Mouse (Mus musculus): ENCODE data around the gene Ssu72. TPM values are rescaled to one million over a fixed set of nuclear protein-coding genes. Genes with fewer than 3 reads are reported as not detected.
A peak's percentile ranks its signal among the peaks of the same experiment; 100 is the strongest.

Ssu72 gene
- total and polyA plus RNA-seq, 3 experiments, result 160 to 245 (median 169) TPM

GRCm38 (mm10) chr4:155708582-155708981 is 4.0 kb downstream of the Ssu72 start:
- no peaks in the 10 kb centered on the region for H3K9me3 ChIP-seq (replicated peaks; ENCODE audit: low read length)
- no peak overlapping the region for H3K4me3 ChIP-seq (replicated peaks in 1 of 3; ENCODE audit: low read depth in 2 of 3, low read length in 2 of 3, poor library complexity in 1 of 3)
- no peak overlapping the region for H3K9ac ChIP-seq (ENCODE audit: insufficient read depth, low read depth)
- H3K36me3 ChIP-seq (replicated peaks in 1 of 2; ENCODE audit: control insufficient read depth in 1 of 2, insufficient read depth in 1 of 2, low read length in 1 of 2), result peaks cover 3 to 45% of the 10 kb centered on the region in 2 experiments
- no peak for DNase-seq (ENCODE audit: extremely low read depth)
- peaks cover 75% of the 10 kb centered on the region for H3K79me2 ChIP-seq (replicated peaks; ENCODE audit: control insufficient read depth, extremely low read depth, insufficient read depth, poor library complexity, severe bottlenecking)
- TF ChIP-seq ZKSCAN1 (IDR thresholded peaks at IDR 0.05; ENCODE audit: borderline replicate concordance, low read depth, low read length), result no peak
- peak; percentile 12; the same call in 1 of the 2 replicates for TF ChIP-seq ELF1 (IDR thresholded peaks at IDR 0.05; ENCODE audit: low read depth, low read length)
- TF ChIP-seq RAD21 (IDR thresholded peaks at IDR 0.05; ENCODE audit: low read depth, low read length), result no peak
- no peak for TF ChIP-seq RCOR1 (conservative IDR thresholded peaks at IDR 0.05; ENCODE audit: low read depth, low read length)
- no peak overlapping the region for H3K27ac ChIP-seq (ENCODE audit: insufficient read depth, low read depth)
- no peaks in the 10 kb centered on the region for H3K27me3 ChIP-seq (replicated peaks)
- H3K4me2 ChIP-seq (ENCODE audit: insufficient read depth, low read depth, poor library complexity, severe bottlenecking), result peak overlapping the region; percentile 67
- in situ Hi-C loops (cut with MboI; ENCODE audit: low pct_ligation_motif_present, low pct_unique_long_range_greater_than_20kb, low sequenced_read_pairs) (no loop called here), dilution Hi-C loops (cut with MboI; ENCODE audit: extremely low pct_ligation_motif_present, extremely low pct_unique_long_range_greater_than_20kb, low sequenced_read_pairs) (no loop called here)
- H3K4me1 ChIP-seq (ENCODE audit: control insufficient read depth in 1 of 2, insufficient read depth in 2 of 2), result peaks cover 10 to 52% of the 10 kb centered on the region in 2 experiments; a peak in 3 of 4 replicates

- no peak for TF ChIP-seq RCOR1 (conservative IDR thresholded peaks at IDR 0.05; ENCODE audit: low read depth, low read length)
- no peak for TF ChIP-seq SMC3 (IDR thresholded peaks at IDR 0.05; ENCODE audit: low read depth, low read length)
- no peak for TF ChIP-seq ZMIZ1 (IDR thresholded peaks at IDR 0.05; ENCODE audit: low read depth, low read length)
- no peak for TF ChIP-seq JUN (IDR thresholded peaks at IDR 0.05; ENCODE audit: insufficient read depth, low read depth, low read length)
- no peak for TF ChIP-seq HCFC1 (IDR thresholded peaks at IDR 0.05; ENCODE audit: low read depth, low read length)
- TF ChIP-seq E2F4 (IDR thresholded peaks at IDR 0.05; ENCODE audit: insufficient replicate concordance, low read depth, low read length), result no peak
- TF ChIP-seq ZKSCAN1 (IDR thresholded peaks at IDR 0.05; ENCODE audit: borderline replicate concordance, low read depth, low read length), result no peak
- no peak for TF ChIP-seq MAX (IDR thresholded peaks at IDR 0.05; ENCODE audit: low read length)
- TF ChIP-seq CTCF (conservative IDR thresholded peaks at IDR 0.05 in 1 of 2, IDR thresholded peaks at IDR 0.05 in 1 of 2; ENCODE audit: low read depth in 2 of 2, low read length in 2 of 2), result no peak
- TF ChIP-seq BHLHE40 (IDR thresholded peaks at IDR 0.05; ENCODE audit: low read depth, low read length), result no peak
- no peak for TF ChIP-seq KAT2A (IDR thresholded peaks at IDR 0.05; ENCODE audit: insufficient replicate concordance, low read length)
- no peak for TF ChIP-seq USF2 (conservative IDR thresholded peaks at IDR 0.05; ENCODE audit: low read depth, low read length)
- no peak for TF ChIP-seq ETS1 (conservative IDR thresholded peaks at IDR 0.05; ENCODE audit: low read depth, low read length)
- no peak for TF ChIP-seq ZC3H11A (IDR thresholded peaks at IDR 0.05; ENCODE audit: low read depth, low read length)
- TF ChIP-seq NRF1 (IDR thresholded peaks at IDR 0.05; ENCODE audit: low read depth, low read length), result no peak
- dilution Hi-C loops (cut with MboI; ENCODE audit: extremely low pct_ligation_motif_present, extremely low pct_unique_long_range_greater_than_20kb, low sequenced_read_pairs), result no loop called here
- Histone ChIP-seq H3K27ac (ENCODE audit: insufficient read depth, low read depth) (no peak overlapping the region), H3K36me3 (replicated peaks in 1 of 2; ENCODE audit: control insufficient read depth in 1 of 2, insufficient read depth in 1 of 2, low read length in 1 of 2) (peaks cover 3 to 48% of the 10 kb centered on the region in 2 experiments), H3K27me3 (replicated peaks) (no peaks in the 10 kb centered on the region), H3K9me3 (replicated peaks; ENCODE audit: low read length) (no peaks in the 10 kb centered on the region), H3K4me1 (ENCODE audit: control insufficient read depth in 1 of 2, insufficient read depth in 2 of 2) (peaks cover 10 to 50% of the 10 kb centered on the region in 2 experiments; a peak in 3 of 4 replicates), H3K4me3 (replicated peaks in 1 of 3; ENCODE audit: low read depth in 2 of 3, low read length in 2 of 3, poor library complexity in 1 of 3) (no peak overlapping the region), H3K9ac (ENCODE audit: insufficient read depth, low read depth) (no peak overlapping the region), H3K79me2 (replicated peaks; ENCODE audit: control insufficient read depth, extremely low read depth, insufficient read depth, poor library complexity, severe bottlenecking) (peaks cover 79% of the 10 kb centered on the region), H3K4me2 (ENCODE audit: insufficient read depth, low read depth, poor library complexity, severe bottlenecking) (no peak overlapping the region)
- no peak for DNase-seq (ENCODE audit: extremely low read depth)
- in situ Hi-C loops (cut with MboI; ENCODE audit: low pct_ligation_motif_present, low pct_unique_long_range_greater_than_20kb, low sequenced_read_pairs), result no loop called here
Measured at GRCm38 (mm10) chr4:155708988-155709387, 4.4 kb downstream of the Ssu72 start.
